Mouse (Mus musculus): ENCODE results near the gene Cacna1b. TPM values are rescaled to one million over a fixed set of nuclear protein-coding genes. Genes with fewer than 3 reads are reported as not detected.

The Cacna1b gene
- polyA plus RNA-seq, 1 experiment = 0.06 TPM

- Histone ChIP-seq H3K4me3 (no peak overlapping the region), H3K27me3 (ENCODE audit: control insufficient read depth, insufficient read depth, insufficient read length) (peaks cover 7% of the 10 kb centered on the region), H3K36me3 (ENCODE audit: control insufficient read depth, insufficient read depth) (no peaks in the 10 kb centered on the region), H3K79me2 (ENCODE audit: control insufficient read depth, insufficient read depth) (no peaks in the 10 kb centered on the region), H3ac (ENCODE audit: control insufficient read depth, insufficient read length) (no peak overlapping the region), H3K4me2 (ENCODE audit: low read depth) (no peak overlapping the region)
- TF ChIP-seq POLR2A (IDR thresholded peaks at IDR 0.05; ENCODE audit: insufficient read length, low read depth) = no peak
- no peak for TF ChIP-seq TCF12 (IDR thresholded peaks at IDR 0.05; ENCODE audit: insufficient read depth, poor library complexity, severe bottlenecking)
- no peak for TF ChIP-seq CEBPB (IDR thresholded peaks at IDR 0.05; ENCODE audit: insufficient read depth, poor library complexity, severe bottlenecking)
- no peak for TF ChIP-seq USF1 (IDR thresholded peaks at IDR 0.05; ENCODE audit: low read depth)
- TF ChIP-seq SRF (IDR thresholded peaks at IDR 0.05; ENCODE audit: control insufficient read depth, insufficient read length, low read depth) = no peak
- TF ChIP-seq TCF3 (IDR thresholded peaks at IDR 0.05; ENCODE audit: insufficient read length, low read depth) = no peak
- TF ChIP-seq MAX (IDR thresholded peaks at IDR 0.05; ENCODE audit: low read depth) = no peak
- TF ChIP-seq MYOD1 (IDR thresholded peaks at IDR 0.05; ENCODE audit: control insufficient read depth in 1 of 3, insufficient read length in 2 of 3, low read depth in 2 of 3) = no peak
Measured at GRCm38 (mm10) chr2:24568555-24568954, 194.4 kb downstream of the Cacna1b start.

- no peaks in the 10 kb centered on the region for H3K36me3 ChIP-seq (ENCODE audit: control insufficient read depth, insufficient read depth)
- H3ac ChIP-seq (ENCODE audit: control insufficient read depth, insufficient read length) = no peak overlapping the region
- H3K4me3 ChIP-seq = no peak overlapping the region
- no peaks in the 10 kb centered on the region for H3K79me2 ChIP-seq (ENCODE audit: control insufficient read depth, insufficient read depth)
- peak overlapping the region; percentile 63 for H3K4me2 ChIP-seq (ENCODE audit: low read depth)
- TF ChIP-seq TCF12 (IDR thresholded peaks at IDR 0.05; ENCODE audit: insufficient read depth, poor library complexity, severe bottlenecking) (no peak), MAX (IDR thresholded peaks at IDR 0.05; ENCODE audit: low read depth) (no peak), CEBPB (IDR thresholded peaks at IDR 0.05; ENCODE audit: insufficient read depth, poor library complexity, severe bottlenecking) (no peak), REST (IDR thresholded peaks at IDR 0.05; ENCODE audit: insufficient read depth, insufficient read length) (no peak), E2F4 (IDR thresholded peaks at IDR 0.05; ENCODE audit: insufficient read depth) (no peak)
- H3K27me3 ChIP-seq (ENCODE audit: control insufficient read depth, insufficient read depth, insufficient read length) = no peaks in the 10 kb centered on the region
Measured at GRCm38 (mm10) chr2:24562547-24563290, 200.2 kb downstream of the Cacna1b start.

- Histone ChIP-seq H3ac (ENCODE audit: control insufficient read depth, insufficient read length) (no peak overlapping the region), H3K36me3 (ENCODE audit: control insufficient read depth, insufficient read depth) (no peaks in the 10 kb centered on the region), H3K4me3 (no peak overlapping the region), H3K4me2 (ENCODE audit: low read depth) (no peak overlapping the region), H3K27me3 (ENCODE audit: control insufficient read depth, insufficient read depth, insufficient read length) (no peaks in the 10 kb centered on the region), H3K79me2 (ENCODE audit: control insufficient read depth, insufficient read depth) (no peaks in the 10 kb centered on the region)
- TF ChIP-seq MAX (IDR thresholded peaks at IDR 0.05; ENCODE audit: low read depth) (no peak), MYOD1 (IDR thresholded peaks at IDR 0.05; ENCODE audit: control insufficient read depth in 1 of 3, insufficient read length in 2 of 3, low read depth in 2 of 3) (no peak), POLR2A (IDR thresholded peaks at IDR 0.05; ENCODE audit: insufficient read length, low read depth) (no peak)
Measured at GRCm38 (mm10) chr2:24561946-24562345, 201.0 kb downstream of the Cacna1b start.

- Histone ChIP-seq H3K4me3 (no peak overlapping the region), H3ac (ENCODE audit: control insufficient read depth, insufficient read length) (no peak overlapping the region), H3K79me2 (ENCODE audit: control insufficient read depth, insufficient read depth) (no peaks in the 10 kb centered on the region), H3K4me2 (ENCODE audit: low read depth) (no peak overlapping the region), H3K36me3 (ENCODE audit: control insufficient read depth, insufficient read depth) (no peaks in the 10 kb centered on the region), H3K27me3 (ENCODE audit: control insufficient read depth, insufficient read depth, insufficient read length) (no peaks in the 10 kb centered on the region)
- TF ChIP-seq POLR2AphosphoS2 (IDR thresholded peaks at IDR 0.05; ENCODE audit: insufficient read length, low read depth) (no peak), SRF (IDR thresholded peaks at IDR 0.05; ENCODE audit: control insufficient read depth, insufficient read length, low read depth) (no peak), USF1 (IDR thresholded peaks at IDR 0.05; ENCODE audit: low read depth) (no peak), MYOG (IDR thresholded peaks at IDR 0.05; ENCODE audit: control insufficient read depth in 1 of 3, insufficient read depth in 1 of 3, insufficient read length in 2 of 3, low read depth in 2 of 3) (no peak), MYOD1 (IDR thresholded peaks at IDR 0.05; ENCODE audit: control insufficient read depth in 1 of 3, insufficient read length in 2 of 3, low read depth in 2 of 3) (no peak), MAX (IDR thresholded peaks at IDR 0.05; ENCODE audit: low read depth) (no peak), TCF12 (IDR thresholded peaks at IDR 0.05; ENCODE audit: insufficient read depth, poor library complexity, severe bottlenecking) (no peak)
Measured at GRCm38 (mm10) chr2:24560201-24560600, 202.8 kb downstream of the Cacna1b start.

GRCm38 (mm10) chr2:24556347-24556746 lies 206.6 kb downstream of the Cacna1b start:
- Histone ChIP-seq H3ac (ENCODE audit: control insufficient read depth, insufficient read length) (no peak overlapping the region), H3K79me2 (ENCODE audit: control insufficient read depth, insufficient read depth) (no peaks in the 10 kb centered on the region), H3K27me3 (ENCODE audit: control insufficient read depth, insufficient read depth, insufficient read length) (no peaks in the 10 kb centered on the region), H3K4me3 (no peak overlapping the region), H3K36me3 (ENCODE audit: control insufficient read depth, insufficient read depth) (no peaks in the 10 kb centered on the region), H3K4me2 (ENCODE audit: low read depth) (no peak overlapping the region)
- no peak for TF ChIP-seq POLR2A (IDR thresholded peaks at IDR 0.05; ENCODE audit: insufficient read length, low read depth)
- TF ChIP-seq TCF12 (IDR thresholded peaks at IDR 0.05; ENCODE audit: insufficient read depth, poor library complexity, severe bottlenecking) = no peak
- TF ChIP-seq POLR2AphosphoS2 (IDR thresholded peaks at IDR 0.05; ENCODE audit: insufficient read length, low read depth) = no peak
- TF ChIP-seq CEBPB (IDR thresholded peaks at IDR 0.05; ENCODE audit: insufficient read depth, poor library complexity, severe bottlenecking) = no peak
